Mouse (Mus musculus): ENCODE data around the gene Zfp11.

Gene Zfp11

GRCm38 (mm10) chr5:129611060-129611459 is 58.8 kb downstream of the Zfp11 start:
- peak; percentile 84 for DNase-seq (ENCODE audit: low spot score)

DNA sequence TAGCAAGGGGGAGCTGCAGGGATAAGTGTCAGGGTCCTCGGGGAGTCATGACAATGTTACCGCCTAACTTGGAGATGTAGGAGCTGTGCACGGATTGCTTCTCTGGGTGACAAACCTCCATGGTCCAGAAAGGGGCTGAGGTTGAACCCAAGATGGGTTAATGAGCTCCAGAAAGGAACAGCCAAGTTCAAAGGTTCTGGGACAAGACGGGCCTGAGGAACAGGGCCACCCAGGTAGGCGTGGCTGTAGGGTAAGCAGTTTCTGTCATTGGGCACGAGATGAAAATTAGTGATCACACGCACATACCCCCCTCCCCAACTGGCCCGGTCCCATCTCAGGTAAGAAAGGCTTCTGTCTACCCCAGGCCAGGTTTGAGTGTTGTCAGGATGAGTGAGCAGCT is 62.4 kb downstream of the Zfp11 start:
- DNase-seq (ENCODE audit: low spot score): no peak
